Mouse (Mus musculus) heart, adult 11 months (tissue): ENCODE data around the gene Wdfy3.

Source experiments
- DNase-seq: peaks from one replicate; pipeline ENCODE4 v3.0.0; 2022

Gene Wdfy3

DNA sequence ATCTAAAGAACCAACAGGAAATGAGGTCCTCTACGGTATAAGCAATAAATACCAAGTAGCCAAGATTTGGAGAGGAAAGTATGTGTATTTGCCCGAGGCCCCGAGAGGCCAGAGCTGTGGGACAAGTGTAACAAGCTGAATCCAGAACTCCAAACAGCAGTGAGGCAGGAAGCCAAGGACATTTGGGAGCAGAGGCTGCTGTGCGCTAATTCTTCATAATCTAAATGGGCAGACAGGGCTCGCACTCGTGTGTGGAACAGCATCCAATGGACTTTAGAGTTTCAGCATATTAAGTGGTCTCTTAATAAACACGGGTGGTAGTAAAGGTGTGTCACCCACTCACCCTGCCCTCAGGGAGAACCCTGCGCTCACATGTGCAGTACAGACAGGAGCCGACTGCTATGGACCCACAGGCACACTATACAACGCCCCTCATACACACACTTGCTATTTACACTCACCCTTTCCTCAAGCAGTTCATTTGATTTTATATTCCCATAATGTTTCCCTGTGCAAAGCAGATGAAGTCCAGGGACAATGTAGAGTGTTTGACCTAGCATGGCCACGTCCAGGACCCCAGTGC lies 15.1 kb downstream of the Wdfy3 start:
- peak; percentile 94 for DNase-seq

DNA sequence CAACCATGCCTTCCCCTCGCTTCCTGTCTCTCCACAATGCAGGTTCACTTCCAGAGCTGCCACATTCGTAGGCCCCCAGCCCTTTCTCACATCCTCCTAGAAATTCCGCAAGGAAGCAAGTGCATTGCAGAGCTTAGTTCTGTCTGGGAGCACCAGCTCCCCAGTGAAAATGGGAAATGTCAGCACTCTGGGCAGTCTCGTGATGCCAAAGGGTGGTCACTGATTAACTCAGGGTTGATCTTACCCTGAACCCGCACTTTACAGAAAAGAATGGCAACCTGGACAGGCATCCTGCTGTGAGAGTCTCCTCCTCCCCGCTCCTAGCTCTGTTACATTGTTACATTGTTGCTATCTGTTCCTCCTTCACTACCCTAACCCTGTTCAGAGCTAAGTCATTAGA lies 16.8 kb downstream of the Wdfy3 start:
- peak; percentile 92 for DNase-seq

DNA sequence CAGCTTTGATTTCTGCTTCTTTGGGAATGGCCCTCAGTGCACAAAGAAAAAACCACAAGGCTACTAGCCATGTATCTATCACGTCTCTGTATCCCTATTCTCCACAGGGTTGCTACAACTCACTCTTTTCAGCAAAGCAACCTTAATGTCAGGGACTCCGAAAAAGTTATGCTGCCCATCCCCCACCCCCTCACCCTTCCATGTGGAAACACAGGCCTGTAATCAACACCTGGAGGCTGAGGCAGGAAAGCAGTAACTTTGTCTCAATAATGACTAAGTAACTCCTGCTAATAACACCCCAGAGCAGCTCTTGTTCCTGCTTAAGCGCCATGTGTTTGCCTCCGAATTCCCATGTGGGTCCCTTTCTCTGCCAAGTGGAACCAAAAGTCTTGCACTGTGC lies 17.3 kb downstream of the Wdfy3 start:
- DNase-seq: no peak

DNA sequence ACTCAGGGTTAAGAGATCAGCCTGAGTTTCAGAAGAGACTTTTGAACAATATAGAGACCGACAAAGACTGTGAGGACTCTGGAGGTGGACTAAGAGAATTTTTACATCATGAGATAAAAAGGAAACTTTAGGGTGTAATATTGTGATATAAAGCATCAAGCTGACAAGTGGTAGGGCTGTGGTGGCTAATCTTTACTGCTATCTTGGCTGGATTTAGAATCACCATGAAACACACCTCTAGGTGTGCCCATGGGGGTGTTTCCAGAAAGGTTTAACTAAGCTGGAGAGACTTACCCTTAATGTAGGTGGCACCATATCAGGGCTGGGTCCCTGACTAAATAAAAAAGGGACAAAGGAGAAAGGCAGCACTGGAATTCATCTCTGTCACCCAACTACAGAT lies 19.0 kb downstream of the Wdfy3 start:
- DNase-seq: peak; percentile 37

DNA sequence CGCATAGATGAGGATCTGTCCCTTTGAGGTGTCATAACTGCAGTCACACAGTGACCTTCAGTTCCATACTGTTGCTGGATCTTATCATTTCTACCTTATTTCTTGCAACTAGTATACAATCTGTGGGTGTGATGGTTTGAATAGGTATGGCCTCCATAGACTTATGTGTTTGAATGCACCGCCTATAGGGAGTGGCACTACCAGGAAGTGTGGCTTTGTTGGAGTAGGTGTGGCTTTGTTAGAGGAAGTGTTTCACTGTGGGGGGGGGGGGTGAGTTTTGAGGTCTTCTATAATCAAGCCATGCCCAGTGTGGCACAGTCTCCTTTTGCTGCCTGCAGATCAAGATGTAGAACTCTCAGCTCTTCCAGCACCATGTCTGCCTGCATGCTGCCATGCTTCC lies 21.3 kb downstream of the Wdfy3 start:
- DNase-seq: peak; percentile 53

DNA sequence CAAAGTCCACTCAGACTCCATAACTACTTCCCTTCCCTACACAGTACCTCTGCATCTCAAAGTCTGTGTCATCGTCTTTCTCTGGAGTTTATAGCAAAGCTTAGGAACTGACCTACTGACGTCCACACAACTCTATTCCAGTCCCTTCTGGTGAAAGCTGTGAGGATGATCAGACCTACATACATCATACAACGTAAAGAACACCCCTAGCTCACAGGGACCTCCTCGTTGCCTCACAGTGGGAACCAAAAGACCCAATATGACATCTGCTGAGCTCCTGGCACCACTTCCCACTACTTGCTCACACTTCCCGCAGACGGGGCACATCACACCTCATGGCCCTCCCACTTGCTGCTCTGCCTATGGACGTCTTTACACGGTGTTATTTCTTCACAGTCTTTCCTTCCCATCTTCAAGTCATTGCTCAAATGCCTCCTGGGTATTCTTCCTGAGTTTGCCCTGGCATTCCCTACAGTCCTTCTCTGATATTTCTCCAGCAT lies 23.1 kb downstream of the Wdfy3 start:
- peak; percentile 69 for DNase-seq

DNA sequence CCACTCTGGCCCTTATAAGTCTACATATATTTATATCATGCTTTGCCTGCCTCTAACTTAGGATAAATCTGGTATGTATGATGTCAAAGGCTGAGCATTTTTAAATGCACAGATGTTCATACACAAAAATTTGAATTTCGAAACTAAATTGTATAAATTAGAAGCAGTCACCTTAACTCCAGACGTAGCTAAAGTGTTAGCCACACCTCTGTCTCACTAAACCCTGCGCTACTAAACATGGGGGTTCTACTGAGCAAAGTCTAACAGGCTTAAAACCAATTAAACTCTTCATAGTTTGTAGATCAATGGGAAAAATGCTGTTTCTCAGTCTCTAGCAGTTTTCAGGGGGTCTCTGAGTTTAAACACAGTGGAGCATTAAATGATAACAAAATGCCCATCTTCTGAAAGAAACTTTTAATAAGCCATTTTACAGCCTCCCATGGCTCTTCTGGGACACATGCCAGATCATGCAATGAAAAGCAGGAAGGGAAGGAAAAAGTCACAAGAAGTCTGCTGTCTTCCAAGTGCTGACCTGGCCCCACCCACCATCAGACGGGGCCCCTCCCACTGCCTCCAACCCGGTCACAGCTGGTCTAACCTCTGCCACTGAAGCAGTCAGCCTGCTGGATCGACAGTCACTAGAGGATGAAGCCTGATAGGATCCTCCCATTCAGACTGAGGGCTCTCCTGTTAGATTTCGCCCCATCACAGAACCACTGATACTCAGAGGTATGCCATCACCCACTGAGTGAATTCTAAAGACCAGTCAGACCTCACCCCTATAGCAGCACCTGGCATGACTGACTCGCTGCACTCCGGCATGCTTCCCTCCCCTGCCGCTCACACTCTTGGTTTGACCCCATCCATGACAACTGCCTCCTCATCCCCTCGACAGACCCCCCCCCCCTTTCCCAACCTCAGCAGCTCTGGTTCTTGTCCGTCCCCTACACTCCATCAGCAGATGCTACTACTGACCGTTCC lies 23.8 kb downstream of the Wdfy3 start:
- peak; percentile 92 for DNase-seq

DNA sequence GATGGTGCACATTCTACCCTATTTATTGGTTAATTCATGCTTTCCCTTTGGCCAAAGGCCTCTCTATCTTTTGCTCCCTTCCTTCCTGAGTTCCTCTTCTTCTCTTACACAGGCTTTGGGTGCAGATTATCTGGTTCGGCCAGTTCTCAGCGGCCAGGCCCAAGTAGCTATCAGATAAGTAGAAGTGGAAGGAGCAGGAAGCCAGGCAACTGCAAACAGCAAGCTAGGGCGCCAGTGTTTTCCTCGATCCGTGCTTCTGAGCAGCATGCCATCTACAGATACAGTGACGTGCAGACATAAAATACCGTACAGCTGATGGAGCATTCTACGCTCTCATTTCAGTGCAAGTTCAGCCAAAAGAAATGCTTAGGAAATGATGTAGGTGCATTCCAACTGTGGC lies 24.5 kb downstream of the Wdfy3 start:
- DNase-seq: peak; percentile 68

DNA sequence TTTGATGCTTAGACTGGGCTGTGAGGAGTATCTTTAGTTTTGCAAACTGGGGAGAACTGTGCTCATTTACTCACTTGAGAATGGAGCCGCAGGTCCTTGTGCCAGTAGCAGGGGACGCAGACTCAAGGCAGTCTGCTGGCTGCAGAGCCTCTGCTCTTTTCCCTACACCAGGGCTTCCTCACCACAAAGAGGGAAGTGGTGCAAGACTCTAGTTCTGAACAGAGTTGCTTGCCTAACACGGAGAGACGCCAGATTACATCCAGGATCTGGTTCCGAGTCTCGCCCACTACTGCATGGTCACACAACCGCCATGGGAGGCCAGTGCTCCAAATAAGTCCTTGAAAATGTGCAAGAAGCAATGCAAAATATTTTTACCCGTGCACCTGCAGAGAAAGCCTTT lies 36.4 kb downstream of the Wdfy3 start:
- DNase-seq: peak; percentile 92

DNA sequence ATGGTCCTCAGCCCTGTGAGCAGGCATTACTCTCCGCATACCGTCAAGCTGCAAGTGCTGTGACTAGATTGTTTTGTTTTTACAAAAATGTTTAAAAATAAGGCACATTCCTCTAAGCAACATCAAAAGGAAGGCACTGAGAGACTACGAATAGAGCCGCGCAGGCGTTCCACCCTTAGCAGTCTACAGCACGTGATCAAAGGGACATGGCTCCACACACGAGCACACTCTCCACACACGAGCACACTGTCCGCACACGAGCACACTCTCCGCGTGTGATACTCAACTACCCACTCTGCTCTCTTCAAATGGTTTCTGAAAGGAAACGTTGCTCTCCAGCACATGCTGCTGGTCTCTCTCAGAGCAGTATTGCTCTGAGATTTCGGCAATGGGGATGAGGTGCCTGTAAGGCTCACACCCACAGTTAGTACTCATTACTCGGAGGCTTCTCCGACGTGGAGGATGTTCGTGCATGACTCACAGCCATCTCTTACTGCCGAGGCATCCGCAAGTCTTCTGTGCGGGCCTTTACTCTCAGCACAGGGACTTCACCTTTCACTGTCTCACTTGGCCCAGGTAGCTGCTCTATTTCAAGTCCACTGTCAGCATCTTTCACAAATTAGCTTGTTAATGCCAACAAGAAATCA lies 37.0 kb downstream of the Wdfy3 start:
- DNase-seq: peak; percentile 84

DNA sequence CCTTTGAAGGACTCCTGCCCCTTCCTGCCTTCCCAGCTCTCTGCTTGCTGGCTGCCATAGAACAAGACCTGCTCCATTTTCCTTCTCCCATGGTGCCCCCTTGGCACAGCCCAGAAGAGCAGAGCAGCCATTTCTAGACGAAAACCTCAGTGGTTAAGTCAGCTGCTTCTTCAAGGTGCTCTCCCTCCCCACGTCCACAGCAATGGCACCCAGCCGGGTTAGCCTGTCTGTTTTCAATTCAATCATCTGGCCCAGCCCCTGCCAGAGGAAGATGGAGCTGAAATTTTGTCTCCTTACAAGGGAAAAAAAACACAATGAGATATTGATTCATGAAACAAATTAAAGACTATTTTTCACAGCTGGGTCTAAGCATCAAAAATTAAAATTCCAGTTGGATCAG lies 37.5 kb downstream of the Wdfy3 start:
- DNase-seq: peak; percentile 84

DNA sequence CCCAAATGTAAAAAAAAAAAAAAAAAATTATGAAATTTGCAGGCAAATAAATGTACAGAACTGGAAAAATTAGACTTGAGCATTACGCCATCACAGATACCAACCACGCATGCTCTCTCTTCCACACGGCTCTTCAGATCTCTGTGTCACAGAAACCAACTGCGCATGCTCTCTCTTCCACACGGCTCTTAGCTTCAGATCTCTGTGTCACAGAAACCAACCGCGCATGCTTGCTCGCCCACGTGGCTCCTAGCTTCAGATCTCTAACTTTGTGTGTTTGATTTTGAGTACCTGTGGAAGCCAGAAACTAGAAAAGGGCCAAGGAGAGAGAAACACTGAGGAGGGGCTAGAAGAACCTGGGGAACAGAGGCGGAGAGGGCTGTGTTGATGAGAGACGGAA lies 46.3 kb downstream of the Wdfy3 start:
- DNase-seq: no peak

DNA sequence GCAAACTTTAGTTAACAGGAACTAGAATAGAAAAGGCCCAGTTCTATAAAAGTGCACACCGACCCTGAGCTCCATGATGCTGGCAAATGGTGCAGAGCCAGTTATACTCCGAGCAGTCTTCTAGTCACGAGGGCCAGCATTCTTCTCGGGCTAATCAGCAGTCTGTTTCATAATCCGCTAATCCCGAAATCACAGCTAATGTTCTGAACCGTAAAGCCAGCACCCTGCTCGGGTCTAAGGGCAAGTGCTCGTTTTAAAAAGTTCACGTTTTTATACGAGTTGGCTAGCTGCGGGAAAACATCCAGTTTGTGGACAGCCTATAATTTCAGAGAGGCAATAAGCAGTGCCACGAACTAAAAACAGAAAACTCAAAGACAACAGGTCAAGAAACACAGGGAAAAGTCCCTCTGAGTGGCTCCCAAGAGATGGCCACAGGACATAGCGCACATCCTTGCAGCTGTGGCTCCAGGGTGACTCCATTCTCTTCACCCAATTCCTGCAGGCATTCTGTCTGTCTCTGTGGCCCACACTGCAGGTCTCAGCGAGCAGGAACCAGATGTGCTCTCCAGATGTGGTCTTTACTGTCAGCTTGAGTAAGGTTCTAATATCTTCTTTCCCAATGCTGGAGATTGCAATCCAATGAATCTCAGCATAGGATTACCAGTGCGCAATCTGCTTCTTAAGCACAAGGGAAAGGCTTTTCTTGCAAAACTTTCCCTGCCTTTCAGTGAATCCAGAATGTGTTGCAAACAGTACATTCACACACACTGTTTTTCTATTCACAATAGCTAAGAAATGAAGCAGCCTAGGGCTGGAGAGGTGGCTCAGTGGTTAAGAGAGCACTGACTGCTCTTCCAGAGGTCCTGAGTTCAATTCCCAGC lies 47.5 kb downstream of the Wdfy3 start:
- DNase-seq: peak; percentile 91

DNA sequence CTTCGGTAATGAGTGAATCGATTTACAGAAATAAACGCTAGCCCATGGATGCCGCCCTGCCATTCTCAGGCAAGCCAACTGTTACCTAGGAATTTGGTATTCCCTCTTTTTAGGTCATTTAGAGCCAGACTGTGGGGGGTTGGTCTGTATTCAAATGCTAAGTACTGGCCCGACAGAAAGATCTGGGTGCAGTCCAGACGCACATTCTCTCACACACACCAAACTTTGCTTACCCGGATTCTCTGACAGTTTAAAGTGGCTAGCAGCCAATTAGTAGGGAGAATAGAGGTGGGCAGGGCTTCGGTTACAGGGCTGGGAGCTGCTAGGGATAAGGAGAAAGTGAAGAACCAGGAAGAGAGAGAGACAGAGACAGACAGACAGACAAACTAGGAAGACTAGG lies 55.5 kb downstream of the Wdfy3 start:
- DNase-seq: peak; percentile 88

DNA sequence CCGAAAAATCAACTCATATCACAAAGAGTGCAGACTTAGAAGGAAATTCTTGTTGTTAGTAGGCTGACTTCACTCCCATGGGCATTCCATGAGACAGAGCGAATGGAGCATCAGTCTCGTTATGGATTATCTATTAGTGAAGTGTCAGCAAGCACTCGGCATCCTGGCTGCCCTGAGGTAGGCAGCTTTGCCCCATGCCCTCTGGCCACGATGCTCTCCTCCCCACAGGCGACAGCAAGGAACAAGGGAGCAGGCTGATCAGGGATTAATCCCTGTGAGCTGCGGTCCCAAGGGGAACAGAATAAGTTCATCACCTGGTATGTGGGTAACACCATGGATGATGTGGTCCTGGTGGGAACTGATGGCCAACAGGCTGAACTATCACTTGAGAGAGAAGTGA lies 55.9 kb downstream of the Wdfy3 start:
- DNase-seq: peak; percentile 76

DNA sequence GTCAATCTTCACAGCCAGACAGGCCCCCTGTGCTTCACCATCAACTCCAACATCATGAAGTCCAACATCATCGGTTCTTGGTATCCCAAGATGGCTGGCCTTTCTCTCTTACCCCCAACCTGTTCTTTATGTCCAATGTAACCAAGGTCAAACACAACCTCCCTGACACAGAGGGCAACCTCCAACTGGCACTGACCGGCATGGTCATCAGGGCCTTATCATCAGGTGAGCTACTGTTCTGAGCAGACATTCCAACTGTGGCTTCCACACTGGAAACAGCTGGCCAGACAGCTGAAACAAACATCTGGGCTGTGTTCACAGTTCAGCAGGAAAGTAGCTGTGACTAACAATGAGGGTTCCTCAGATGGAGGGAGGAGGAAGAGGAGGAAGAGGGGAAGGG lies 58.8 kb downstream of the Wdfy3 start:
- DNase-seq: peak; percentile 87

DNA sequence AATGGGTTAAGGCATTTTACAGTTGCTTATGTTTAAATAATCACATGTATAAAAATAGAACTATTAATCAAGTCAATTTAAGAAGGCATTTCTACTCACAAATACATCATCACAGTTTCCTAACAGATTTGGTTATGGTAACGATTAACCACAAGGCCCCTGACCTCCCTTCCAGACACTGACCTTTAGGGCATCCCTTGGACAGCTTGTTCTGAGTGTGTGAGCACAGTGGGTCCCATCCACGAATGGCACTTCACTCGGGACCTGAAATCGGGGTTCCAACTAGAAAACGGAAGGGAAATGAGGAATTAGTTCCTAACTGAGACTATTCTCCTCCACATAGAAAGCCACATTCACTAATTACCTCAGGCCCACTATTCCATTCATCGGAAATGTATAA lies 60.1 kb downstream of the Wdfy3 start:
- DNase-seq: peak; percentile 59

DNA sequence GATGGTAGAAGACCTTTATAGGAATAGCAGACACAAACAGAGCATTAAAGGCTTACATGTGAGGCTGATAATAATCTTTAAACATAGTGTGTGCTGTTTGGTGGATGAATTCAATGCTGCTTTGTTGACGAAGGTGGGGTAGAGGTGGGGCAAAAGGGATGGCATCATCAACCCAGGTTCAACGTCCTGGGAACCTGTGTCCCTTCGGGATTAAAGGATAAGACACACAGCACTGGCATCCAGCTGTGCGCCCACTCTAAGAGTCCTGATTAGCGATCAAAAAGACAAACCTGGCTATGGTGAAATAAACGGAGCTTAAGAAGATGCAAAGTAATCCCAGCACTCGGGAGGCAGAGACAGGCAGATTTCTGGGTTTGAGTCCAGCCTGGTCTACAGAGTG lies 61.0 kb downstream of the Wdfy3 start:
- DNase-seq: peak; percentile 25

DNA sequence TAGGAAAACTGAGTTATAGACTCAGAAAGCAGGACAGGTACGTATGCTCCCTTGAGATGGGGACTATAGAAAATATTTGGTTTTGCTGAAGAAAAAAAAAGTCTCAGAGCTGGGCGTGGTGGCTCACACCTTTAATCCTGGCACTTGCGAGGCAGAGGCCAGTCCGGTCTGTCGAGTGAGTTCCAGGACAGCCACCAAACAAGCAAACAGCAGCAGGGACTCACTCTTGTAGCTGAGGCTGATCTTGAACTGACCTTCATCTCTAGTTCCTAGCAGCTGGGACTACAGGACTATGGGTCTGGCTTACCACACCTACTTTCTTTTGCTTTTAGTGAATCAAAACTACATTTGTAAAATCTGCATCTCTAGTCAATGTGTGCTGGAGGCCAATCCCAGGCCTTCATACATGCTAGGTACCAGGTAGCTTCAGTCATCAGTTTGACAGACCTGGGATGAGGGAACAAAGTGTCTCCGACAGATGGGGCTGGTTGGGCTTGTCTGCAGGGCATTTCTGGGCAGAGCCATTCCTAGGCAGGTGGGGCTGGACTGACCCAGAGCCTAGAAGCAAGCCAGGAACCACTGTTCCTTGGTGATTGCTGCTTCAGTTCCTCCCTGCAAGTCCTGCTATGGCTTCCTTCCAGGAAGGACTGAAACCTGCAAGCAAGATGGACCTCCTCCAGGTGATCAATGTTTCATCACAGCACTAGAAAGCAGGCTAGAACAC lies 63.3 kb downstream of the Wdfy3 start:
- peak; percentile 85 for DNase-seq

DNA sequence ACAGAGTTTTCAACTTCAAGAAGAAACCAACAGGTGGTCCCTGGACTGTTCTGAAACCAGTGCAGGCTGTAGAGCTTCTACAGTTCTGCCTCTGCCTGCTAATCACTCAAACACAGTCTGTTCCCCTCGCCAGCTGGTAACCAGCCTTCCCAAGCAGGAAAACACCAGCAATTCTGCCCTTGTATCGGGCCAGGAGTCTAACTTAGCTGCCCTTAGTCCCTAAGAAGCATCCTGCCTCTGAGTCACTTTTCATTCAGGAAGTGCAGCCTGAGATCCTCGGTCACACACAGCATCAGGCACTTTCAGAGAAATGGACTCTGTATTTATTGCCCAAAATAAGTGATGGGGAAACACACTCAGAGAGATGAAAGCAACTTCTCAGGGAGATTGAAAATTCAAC lies 66.3 kb downstream of the Wdfy3 start:
- DNase-seq: peak; percentile 92

DNA sequence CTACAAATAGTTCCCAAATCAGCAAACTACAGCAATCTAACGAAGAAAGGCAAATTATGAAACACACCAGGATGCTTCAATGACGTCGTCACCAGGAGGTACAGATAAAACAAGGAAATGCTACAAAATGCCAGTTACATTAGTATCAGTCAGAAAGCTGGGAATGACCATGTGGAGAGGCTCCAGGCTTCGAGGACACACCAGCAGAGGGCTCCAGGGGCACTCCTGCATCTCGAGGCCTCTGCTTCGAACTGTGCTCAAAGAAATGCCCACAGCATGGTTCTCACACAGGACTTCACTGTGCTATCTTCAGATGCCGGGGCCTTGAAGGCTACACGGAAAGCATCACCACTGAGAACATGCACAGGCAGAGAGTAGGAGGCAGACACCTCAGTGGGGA lies 68.7 kb downstream of the Wdfy3 start:
- DNase-seq: peak; percentile 79

DNA sequence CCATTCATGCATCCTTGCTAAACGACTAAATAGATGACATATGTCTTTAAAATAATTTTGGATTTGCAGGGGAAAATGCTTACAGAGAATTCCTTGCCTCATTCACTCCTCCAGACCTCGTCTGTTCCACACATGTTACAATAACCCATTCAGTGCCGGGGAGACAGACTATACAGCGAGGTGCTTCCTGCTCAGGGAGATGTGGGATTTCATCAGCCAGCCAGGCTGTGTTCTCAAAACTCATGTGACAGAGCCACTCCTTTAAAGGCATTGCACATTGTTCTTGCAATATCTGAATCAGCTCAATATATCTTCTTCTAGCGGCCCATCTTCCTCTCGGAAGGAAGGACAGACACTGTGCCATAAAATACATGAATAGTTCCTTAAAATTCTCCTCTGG lies 70.8 kb downstream of the Wdfy3 start:
- peak; percentile 75 for DNase-seq
